Mouse (Mus musculus) embryo, embryonic 10 days (tissue): ENCODE measurements around the gene Pdcl2.

Experiments used
- DNase-seq: peaks from one replicate; pipeline ENCODE4 v3.0.0-alpha.2; 2015; ENCODE audit warnings: low spot score

The Pdcl2 gene

GRCm38 (mm10) chr5:76330953-76331352, at the start of gene Pdcl2:
TSS of gene Pdcl2 (minus strand) at chr5:76331156.
- DNase-seq = no peak

GRCm38 (mm10) chr5:76379216-76379615, 48.3 kb upstream of the Pdcl2 start:
- DNase-seq = no peak

GRCm38 (mm10) chr5:76369215-76369840, 38.4 kb upstream of the Pdcl2 start:
- no peak for DNase-seq

- no peak for DNase-seq
Measured at GRCm38 (mm10) chr5:76365406-76365805, 34.5 kb upstream of the Pdcl2 start.

- DNase-seq = peak; percentile 45
Measured at GRCm38 (mm10) chr5:76363453-76364104, 32.6 kb upstream of the Pdcl2 start, which contains the start of gene Nmu. TSS of gene Nmu (minus strand) at chr5:76363788.

- DNase-seq = no peak
Measured at GRCm38 (mm10) chr5:76360786-76361185, 29.8 kb upstream of the Pdcl2 start.

- DNase-seq = no peak
Measured at GRCm38 (mm10) chr5:76360057-76360456, 29.1 kb upstream of the Pdcl2 start.

GRCm38 (mm10) chr5:76351953-76352611, 21.1 kb upstream of the Pdcl2 start:
- DNase-seq = peak; percentile 9

GRCm38 (mm10) chr5:76351537-76351936, 20.6 kb upstream of the Pdcl2 start:
- DNase-seq = no peak

- DNase-seq = no peak
Measured at GRCm38 (mm10) chr5:76346137-76346536, 15.2 kb upstream of the Pdcl2 start.

GRCm38 (mm10) chr5:76340931-76341330, 10.0 kb upstream of the Pdcl2 start:
- DNase-seq = no peak

- DNase-seq = no peak
Measured at GRCm38 (mm10) chr5:76337100-76337499, 6.1 kb upstream of the Pdcl2 start.

- no peak for DNase-seq
Measured at GRCm38 (mm10) chr5:76333833-76334232, 2.9 kb upstream of the Pdcl2 start.

GRCm38 (mm10) chr5:76327296-76327695, 3.7 kb downstream of the Pdcl2 start:
- no peak for DNase-seq

GRCm38 (mm10) chr5:76325113-76325512, 5.8 kb downstream of the Pdcl2 start:
- no peak for DNase-seq

GRCm38 (mm10) chr5:76321249-76322196, 9.4 kb downstream of the Pdcl2 start:
- DNase-seq = peak; percentile 9

GRCm38 (mm10) chr5:76308206-76308605, 22.8 kb downstream of the Pdcl2 start:
- DNase-seq = no peak

GRCm38 (mm10) chr5:76306261-76306660, 24.7 kb downstream of the Pdcl2 start:
- no peak for DNase-seq

GRCm38 (mm10) chr5:76305616-76306015, 25.3 kb downstream of the Pdcl2 start:
- peak; percentile 66 for DNase-seq

GRCm38 (mm10) chr5:76304452-76305341, 26.3 kb downstream of the Pdcl2 start, which contains the start of gene Clock:
TSS of gene Clock (minus strand) at chr5:76304792.
- DNase-seq = peak; percentile 91
